Mouse (Mus musculus) NIH3T3 (cell line): ENCODE results near the gene Rab31.

ENCODE experiments used
- DNase-seq: peaks from one replicate; pipeline ENCODE4 v3.0.0-alpha.2; 2012; ENCODE audit warnings: low read depth

The Rab31 gene

GRCm38 (mm10) chr17:65739874-65740725, 32.5 kb downstream of the Rab31 start:
- DNase-seq = peak; percentile 34

GRCm38 (mm10) chr17:65737622-65738021, 34.9 kb downstream of the Rab31 start:
- DNase-seq = peak; percentile 94

GRCm38 (mm10) chr17:65737175-65737574, 35.4 kb downstream of the Rab31 start:
- peak; percentile 77 for DNase-seq

- DNase-seq = no peak
Measured at GRCm38 (mm10) chr17:65735088-65735487, 37.5 kb downstream of the Rab31 start.

- DNase-seq = no peak
Measured at GRCm38 (mm10) chr17:65732666-65733065, 39.9 kb downstream of the Rab31 start.

- no peak for DNase-seq
Measured at GRCm38 (mm10) chr17:65731710-65732109, 40.8 kb downstream of the Rab31 start.

- DNase-seq = no peak
Measured at GRCm38 (mm10) chr17:65729945-65730741, 42.4 kb downstream of the Rab31 start.

GRCm38 (mm10) chr17:65726755-65727154, 45.8 kb downstream of the Rab31 start:
- peak; percentile 45 for DNase-seq

GRCm38 (mm10) chr17:65726274-65726673, 46.3 kb downstream of the Rab31 start:
- DNase-seq = peak; percentile 63

GRCm38 (mm10) chr17:65725814-65726213, 46.7 kb downstream of the Rab31 start:
- no peak for DNase-seq

- no peak for DNase-seq
Measured at GRCm38 (mm10) chr17:65725381-65725780, 47.2 kb downstream of the Rab31 start.

GRCm38 (mm10) chr17:65724254-65724653, 48.3 kb downstream of the Rab31 start:
- no peak for DNase-seq

GRCm38 (mm10) chr17:65723633-65724032, 48.9 kb downstream of the Rab31 start:
- DNase-seq = no peak

- DNase-seq = no peak
Measured at GRCm38 (mm10) chr17:65721330-65721729, 51.2 kb downstream of the Rab31 start.

- peak; percentile 60 for DNase-seq
Measured at GRCm38 (mm10) chr17:65719826-65720225, 52.7 kb downstream of the Rab31 start.

- no peak for DNase-seq
Measured at GRCm38 (mm10) chr17:65718578-65718977, 54.0 kb downstream of the Rab31 start.

- no peak for DNase-seq
Measured at GRCm38 (mm10) chr17:65717658-65718199, 54.8 kb downstream of the Rab31 start.

GRCm38 (mm10) chr17:65714060-65714459, 58.5 kb downstream of the Rab31 start:
- DNase-seq = no peak

GRCm38 (mm10) chr17:65712861-65713535, 59.6 kb downstream of the Rab31 start:
- no peak for DNase-seq

GRCm38 (mm10) chr17:65711779-65712178, 60.8 kb downstream of the Rab31 start:
- no peak for DNase-seq

- no peak for DNase-seq
Measured at GRCm38 (mm10) chr17:65710576-65710975, 62.0 kb downstream of the Rab31 start.

GRCm38 (mm10) chr17:65706220-65706619, 66.3 kb downstream of the Rab31 start:
- DNase-seq = peak; percentile 74
